Mouse (Mus musculus) adrenal gland, postnatal 10 days (tissue): ENCODE measurements around the gene Il27ra. TPM values are rescaled to one million over a fixed set of nuclear protein-coding genes. Genes with fewer than 3 reads are reported as not detected.
"Not testable (repeated sequence)": the region's sequence is repeated elsewhere in the genome, so short reads cannot be mapped to it uniquely, and the experiment has no call there.

Source experiments
- DNase-seq: peaks from one replicate; pipeline ENCODE4 v3.0.0; 2021; ENCODE audit warnings: mixed read lengths
- microRNA-seq: library from miRNA; unstranded; fragments of <30 nt; microRNA quantifications from one replicate; pipeline ENCODE4 v1.2.0, GENCODE M21; 2021
- total RNA-seq, 2 experiments: library from RNA; stranded (reverse); gene quantifications; 2 replicates each; pipeline ENCODE4 v1.2.3; 2021

Gene Il27ra
- total RNA-seq, 2 experiments from 2014 or later: 5.3 to 6.9 TPM

GRCm38 (mm10) chr8:83996567-83997505, 45.6 kb downstream of the Il27ra start:
- DNase-seq: peak; percentile 94

DNA sequence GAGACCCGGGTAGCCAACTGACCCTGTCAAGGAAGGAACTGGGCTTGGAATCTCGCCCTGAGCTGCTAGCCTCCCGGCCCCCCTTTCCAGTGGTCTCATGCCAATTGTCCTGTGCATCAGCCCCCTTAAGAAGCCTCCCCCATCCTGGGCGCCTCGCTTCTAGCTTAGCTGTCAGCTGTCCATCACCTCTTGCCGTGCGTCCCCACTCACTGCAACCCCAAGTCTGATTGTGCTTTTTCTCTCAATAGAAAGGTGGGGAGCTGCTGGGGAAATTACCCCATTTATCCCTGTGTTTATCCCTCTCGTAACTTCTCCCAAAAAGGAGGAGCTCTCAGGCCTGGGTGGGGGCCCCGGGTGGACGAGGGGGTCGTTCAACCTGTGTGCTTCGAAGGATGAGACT, 46.4 kb downstream of the Il27ra start:
- DNase-seq: peak; percentile 28

DNA sequence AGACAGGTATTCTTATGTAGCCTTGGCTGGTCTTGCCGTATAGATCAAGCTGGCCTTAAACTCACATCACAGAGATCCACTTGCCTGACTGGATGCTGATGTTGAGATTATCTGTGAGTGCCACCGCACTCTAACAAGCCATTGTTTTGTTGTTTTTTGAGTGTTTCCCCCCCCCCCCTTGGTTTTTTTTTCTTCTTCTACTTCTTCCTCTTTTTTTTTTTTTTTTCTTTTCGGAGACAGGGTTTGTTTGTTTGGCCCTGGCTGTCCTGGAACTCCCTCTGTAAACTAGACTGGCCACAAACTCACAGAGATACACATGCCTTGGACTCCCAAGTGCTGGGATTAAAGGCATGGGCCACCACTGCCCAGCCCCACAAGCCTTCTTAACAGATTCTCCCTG, 48.4 kb downstream of the Il27ra start:
- no peak for DNase-seq

- no peak for DNase-seq
Measured at GRCm38 (mm10) chr8:83992488-83992887, 49.9 kb downstream of the Il27ra start.

DNA sequence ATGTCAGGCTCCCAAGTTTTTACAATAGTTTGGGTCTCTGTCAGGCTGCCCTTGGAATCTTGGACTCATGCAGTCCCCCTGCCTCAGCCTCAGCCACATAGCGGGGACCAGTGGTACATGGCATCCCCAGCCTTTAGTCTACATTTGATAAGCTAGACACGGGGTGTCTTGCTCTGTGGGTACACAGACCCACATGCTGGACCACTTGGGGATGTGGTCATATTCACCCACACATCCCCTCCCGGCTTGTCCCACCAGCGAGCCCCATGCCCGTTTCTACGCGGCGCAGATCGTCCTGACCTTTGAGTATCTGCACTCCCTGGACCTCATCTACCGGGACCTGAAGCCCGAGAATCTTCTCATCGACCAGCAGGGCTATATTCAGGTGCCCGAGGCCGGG, 52.2 kb downstream of the Il27ra start:
- no peak for DNase-seq

DNA sequence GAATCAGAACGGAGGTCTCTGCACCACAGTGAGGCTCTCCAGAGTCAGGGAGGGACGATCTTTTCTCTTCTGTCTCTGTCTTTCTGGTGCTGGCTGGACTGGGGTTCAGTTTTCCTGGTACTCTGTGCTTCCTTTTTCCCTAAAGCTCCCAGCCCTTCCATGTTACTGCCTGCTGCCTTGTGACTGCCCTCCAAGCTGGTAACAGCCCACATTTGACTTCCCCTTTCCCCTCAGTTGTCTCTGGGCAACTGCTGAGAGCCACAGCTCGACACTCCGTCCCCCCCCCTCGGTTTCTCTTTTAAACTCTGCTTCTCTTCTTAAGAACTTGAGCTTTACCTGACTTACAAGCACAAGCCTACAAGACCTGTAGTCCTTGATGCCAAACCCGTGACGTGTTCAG, 53.1 kb downstream of the Il27ra start:
- DNase-seq: no peak

GRCm38 (mm10) chr8:83983222-83983621, 59.2 kb downstream of the Il27ra start:
- not testable (repeated sequence) for DNase-seq

GRCm38 (mm10) chr8:83982449-83982848, 59.9 kb downstream of the Il27ra start:
- DNase-seq: no peak

GRCm38 (mm10) chr8:83981533-83981932, 60.9 kb downstream of the Il27ra start:
- DNase-seq: no peak

DNA sequence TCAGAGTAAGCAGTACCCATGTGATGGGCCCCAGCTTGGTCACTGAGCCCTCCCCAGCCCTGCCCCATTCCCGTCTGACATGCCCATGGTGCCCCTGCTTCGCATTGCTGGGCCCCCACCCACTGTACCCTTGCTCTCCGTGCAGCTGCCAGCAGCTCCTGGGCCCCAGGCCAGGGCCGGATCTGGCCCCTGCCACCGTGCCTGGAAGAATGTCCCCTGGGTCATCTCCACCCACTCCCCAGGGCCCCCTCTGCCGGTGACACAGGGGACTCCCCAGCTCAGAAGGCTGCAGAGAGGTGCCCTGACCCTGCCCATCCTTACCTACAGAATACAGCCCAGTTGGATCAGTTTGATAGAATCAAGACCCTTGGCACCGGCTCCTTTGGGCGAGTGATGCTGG, 61.5 kb downstream of the Il27ra start:
- DNase-seq: peak; percentile 76

Small RNAs within 50 kb of the gene (microRNA-seq; reads per million reads assigned to microRNA genes)
- gene Mir1199 (not detected), gene Mir709 (not detected), gene Mir8111 (2.8 reads per million)

Other genes with a start within 250 kb of the Il27ra start
- gene Adgrl1, start 142.5 kb downstream of the Il27ra start, total RNA-seq: 10 to 100 TPM; 48.7 to 60.4 TPM
- gene Gm10644, start 87.4 kb downstream of the Il27ra start, total RNA-seq: under 1 TPM; 0.51 to 0.88 TPM
- 10 to 100 TPM in 1 of 2 experiments, 1 to 10 TPM in 1; 9.2 to 12.1 TPM for gene Asf1b, start 87.1 kb downstream of the Il27ra start, total RNA-seq
- 100 to 1,000 TPM; 253 to 325 TPM for gene Prkaca, start 69.6 kb downstream of the Il27ra start, total RNA-seq
- gene Samd1, start 44.9 kb downstream of the Il27ra start, total RNA-seq: 10 to 100 TPM; 40.8 to 41.6 TPM
- gene 1700067K01Rik, start 41.1 kb downstream of the Il27ra start, total RNA-seq: under 1 TPM; 0.48 to 0.60 TPM
- under 1 TPM in 1 of 2 experiments, not detected in 1; 0.24 TPM for gene 2210011C24Rik, start 30.4 kb downstream of the Il27ra start, total RNA-seq
- gene Palm3, start 21.1 kb downstream of the Il27ra start, total RNA-seq: under 1 TPM; 0.57 to 0.70 TPM
- under 1 TPM in 1 of 2 experiments, not detected in 1; 0.51 TPM for gene Rln3, start 2.4 kb upstream of the Il27ra start, total RNA-seq
- gene Gm10643, start 22.5 kb upstream of the Il27ra start, total RNA-seq: 1 to 10 TPM; 2.2 to 3.1 TPM
- 10 to 100 TPM; 12.4 to 14.7 TPM for gene Rfx1, start 24.2 kb upstream of the Il27ra start, total RNA-seq
- 10 to 100 TPM; 17.7 to 20.6 TPM for gene Dcaf15, start 62.2 kb upstream of the Il27ra start, total RNA-seq
- gene Podnl1, start 83.4 kb upstream of the Il27ra start, total RNA-seq: 1 to 10 TPM in 1 of 2 experiments, under 1 TPM in 1; 1.00 to 1.8 TPM
- 10 to 100 TPM; 18.6 to 27.0 TPM for gene Cc2d1a, start 105.3 kb upstream of the Il27ra start, total RNA-seq
- under 1 TPM; 0.36 to 0.79 TPM for gene 4930432K21Rik, start 105.4 kb upstream of the Il27ra start, total RNA-seq
- 1 to 10 TPM in 1 of 2 experiments, under 1 TPM in 1; 0.96 to 2.3 TPM for gene Nanos3, start 142.6 kb upstream of the Il27ra start, total RNA-seq
- 10 to 100 TPM; 22.7 to 26.3 TPM for gene Zswim4, start 194.5 kb upstream of the Il27ra start, total RNA-seq
- 100 to 1,000 TPM; 210 to 233 TPM for gene D8Ertd738e, start 207.1 kb upstream of the Il27ra start, total RNA-seq
- 10 to 100 TPM; 28.0 to 34.4 TPM for gene Mri1, start 214.7 kb upstream of the Il27ra start, total RNA-seq
- 10 to 100 TPM; 14.2 to 16.5 TPM for gene Ccdc130, start 227.8 kb upstream of the Il27ra start, total RNA-seq